Mouse (Mus musculus) Muller cell, postnatal 12 days (primary cell): ENCODE measurements at regions not wholly inside any gene's neighbourhood (a gene's known extent, or its start where the extent isn't known, plus 50 kb on each side); places are given as distances from the start of the nearest gene placed in this dataset.

Source experiments
- DNase-seq: peaks from one replicate; pipeline ENCODE4 v3.0.0-alpha.2; 2015; ENCODE audit errors: inconsistent ontology term

DNA sequence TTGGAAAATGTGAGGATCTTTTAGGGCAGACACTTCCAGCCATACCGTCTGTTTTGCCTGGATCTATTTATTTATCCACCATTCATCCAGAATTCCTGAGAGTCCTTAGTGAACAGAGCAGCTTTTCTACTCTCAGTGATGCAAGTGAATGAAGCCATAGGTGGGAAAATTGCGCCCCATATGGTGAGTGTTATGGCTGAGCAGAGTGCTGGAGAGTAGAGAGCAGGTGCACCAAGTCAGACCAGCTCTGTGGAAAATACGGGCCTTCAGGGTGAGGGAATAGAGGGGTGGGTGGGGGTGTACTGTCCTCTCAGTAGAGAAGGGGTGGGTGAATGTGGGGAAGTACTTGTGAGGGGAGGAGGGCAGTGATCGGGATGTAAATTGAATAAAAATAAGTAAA is 223.0 kb upstream of the 4930550L24Rik start:
- no peak for DNase-seq

- DNase-seq, result peak; percentile 64
Measured at GRCm38 (mm10) chrX:58688964-58689363, 220.2 kb upstream of the 4930550L24Rik start.

DNA sequence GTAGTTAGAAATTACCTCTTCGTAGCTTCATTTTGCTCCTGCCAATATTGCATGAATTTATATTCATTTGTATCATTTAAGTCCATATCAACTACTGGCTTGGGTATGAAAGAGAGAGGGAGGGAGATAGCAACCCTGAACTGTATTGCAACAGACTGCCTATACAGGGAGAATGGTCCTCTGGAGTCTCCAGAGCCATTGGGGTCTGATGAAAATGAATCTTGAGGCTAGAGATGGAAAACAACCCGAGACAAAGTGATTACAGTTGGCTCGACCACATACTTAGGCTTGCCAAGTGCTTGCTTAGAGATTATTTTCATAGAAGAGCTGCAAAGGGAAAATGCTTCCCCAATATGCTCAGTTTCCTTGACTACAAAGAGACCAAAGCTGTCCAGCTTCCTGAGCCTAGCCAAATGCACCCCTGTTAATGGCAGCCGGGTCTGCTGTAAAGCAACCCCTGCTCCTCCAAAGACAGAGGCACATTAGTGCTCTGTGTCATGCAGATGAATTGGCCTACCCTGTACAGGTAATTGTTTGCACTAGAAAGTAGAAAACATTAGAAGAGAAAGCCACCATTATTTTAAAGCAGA is 206.9 kb upstream of the 4930550L24Rik start:
- no peak for DNase-seq
